Mouse (Mus musculus): ENCODE results near the gene Nr1i2.
"Not testable (repeated sequence)": the region's sequence is repeated elsewhere in the genome, so short reads cannot be mapped to it uniquely, and the experiment has no call there.

The Nr1i2 gene

GRCm38 (mm10) chr16:38286541-38286940, 8.1 kb downstream of the Nr1i2 start:
- no peak for DNase-seq

- DNase-seq, result no peak
Observed at GRCm38 (mm10) chr16:38285801-38286200, 8.8 kb downstream of the Nr1i2 start.

GRCm38 (mm10) chr16:38283300-38283699, 11.3 kb downstream of the Nr1i2 start:
- DNase-seq, result no peak

GRCm38 (mm10) chr16:38282559-38283160, 12.0 kb downstream of the Nr1i2 start:
- DNase-seq, result no peak

GRCm38 (mm10) chr16:38280951-38281350, 13.7 kb downstream of the Nr1i2 start:
- DNase-seq, result no peak

GRCm38 (mm10) chr16:38279794-38280193, 14.8 kb downstream of the Nr1i2 start:
- no peak for DNase-seq

GRCm38 (mm10) chr16:38274737-38275136, 19.9 kb downstream of the Nr1i2 start:
- no peak for DNase-seq

GRCm38 (mm10) chr16:38272483-38272882, 22.1 kb downstream of the Nr1i2 start:
- DNase-seq, result no peak

GRCm38 (mm10) chr16:38271601-38272000, 23.0 kb downstream of the Nr1i2 start:
- no peak for DNase-seq

GRCm38 (mm10) chr16:38255927-38256326, 38.7 kb downstream of the Nr1i2 start:
- DNase-seq, result no peak

- no peak for DNase-seq
Observed at GRCm38 (mm10) chr16:38255107-38255506, 39.5 kb downstream of the Nr1i2 start.

- peak; percentile 39 to 48 for DNase-seq
Observed at GRCm38 (mm10) chr16:38254001-38254400, 40.6 kb downstream of the Nr1i2 start.

GRCm38 (mm10) chr16:38250467-38250866, 44.2 kb downstream of the Nr1i2 start:
- no peak for DNase-seq

GRCm38 (mm10) chr16:38248331-38248961, 46.2 kb downstream of the Nr1i2 start:
- no peak for DNase-seq

GRCm38 (mm10) chr16:38245849-38246585, 48.6 kb downstream of the Nr1i2 start:
- no peak for DNase-seq

GRCm38 (mm10) chr16:38245379-38245778, 49.2 kb downstream of the Nr1i2 start:
- no peak for DNase-seq

- DNase-seq, result no peak
Observed at GRCm38 (mm10) chr16:38244111-38244510, 50.5 kb downstream of the Nr1i2 start.

- no peak for DNase-seq
Observed at GRCm38 (mm10) chr16:38240167-38240566, 54.5 kb downstream of the Nr1i2 start.

GRCm38 (mm10) chr16:38239729-38240128, 54.9 kb downstream of the Nr1i2 start:
- DNase-seq, result peak; percentile 35 to 49

GRCm38 (mm10) chr16:38236936-38237585, 57.6 kb downstream of the Nr1i2 start:
- no peak for DNase-seq

- not testable (repeated sequence) for DNase-seq
Observed at GRCm38 (mm10) chr16:38222491-38222890, 72.1 kb downstream of the Nr1i2 start.

GRCm38 (mm10) chr16:38205272-38205671, 89.4 kb downstream of the Nr1i2 start:
- DNase-seq, result no peak

Data from lung, adult 18-20 months (tissue).